Comparison of ENCODE assay signal across 8 mouse cellular contexts in the genomic region with DNA sequence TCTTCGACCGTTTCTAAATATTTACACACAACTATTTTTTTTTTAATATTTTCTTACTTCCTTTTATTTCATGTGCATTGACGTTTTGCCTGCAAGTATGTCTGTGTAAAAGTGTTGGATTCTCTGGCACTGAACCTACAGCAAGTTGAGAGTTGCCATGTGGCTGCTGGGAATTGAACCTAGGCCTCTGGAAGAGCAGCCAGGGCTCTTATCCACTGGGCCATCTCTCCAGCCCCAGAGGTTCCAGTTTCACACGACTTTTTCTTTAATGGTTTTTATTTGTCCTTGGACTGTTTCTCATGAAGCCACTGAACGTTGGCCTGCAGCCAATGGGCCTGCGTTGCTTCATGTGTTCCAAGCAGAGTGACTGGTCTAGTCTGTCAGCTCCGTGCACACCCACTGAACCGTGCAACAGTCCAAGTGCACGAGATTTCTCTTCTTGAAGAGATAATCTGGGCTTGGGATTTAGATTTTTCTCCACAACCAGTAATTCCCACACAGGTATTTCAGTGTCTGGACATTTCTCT. TPM values are rescaled to one million over a fixed set of nuclear protein-coding genes. Genes with fewer than 3 reads are reported as not detected.
A peak's percentile ranks its signal among the peaks of the same experiment; 100 is the strongest.
DNase-seq lines count a peak whose midpoint lies in the region; ATAC-seq lines count a peak whose summit lies in the region.

No protein-coding gene starts in this region.

- DNase-seq in cerebellum, postnatal 10 days = peak; percentile 66 to 69
- no peak for DNase-seq in cerebellum, adult 11-12 months
- DNase-seq in adrenal gland, adult 2 months = peak; percentile 90
- DNase-seq in heart, adult 8-10 months (ENCODE audit: low spot score) = peak; percentile 57
- DNase-seq in kidney, postnatal 14 days = peak; percentile 88
- peak; percentile 61 for DNase-seq in ovary, postnatal 36 days (ENCODE audit: low spot score)
- DNase-seq in right cerebral cortex, postnatal 4 days = no peak

- ATAC-seq in activated CD4-positive, CD25-positive, alpha-beta regulatory T cell, adult 4 months = no peak

RNA-seq across cellular contexts. Expression of a gene that starts 23.1 kb away (rescaled TPM):
- total RNA-seq in adrenal gland, adult 2 months (2021) = 1 to 10 TPM in 1 of 2 experiments, under 1 TPM in 1; 0.97 to 3.0 TPM
- 0.07 and 0.13 TPM in 2 replicates for polyA plus RNA-seq in adrenal gland, adult 2 months (2012; rRNA removed)
- total RNA-seq in heart, adult 8-10 months (2022) = 1 to 10 TPM in 1 of 4 experiments, under 1 TPM in 3; 0.40 to 1.9 (median 0.58) TPM
- polyA plus RNA-seq in activated CD4-positive, CD25-positive, alpha-beta regulatory T cell, adult 4 months (2017; shearing (Covaris generic)) = 1 to 10 TPM in 1 of 2 experiments, under 1 TPM in 1; 0.76 to 1.2 TPM

RNA-seq across cellular contexts. Expression of a gene that starts 55.8 kb away (rescaled TPM):
- 100 to 1,000 TPM in 1 of 2 experiments, 10 to 100 TPM in 1; 88.6 to 113 TPM for total RNA-seq in adrenal gland, adult 2 months (2021)
- 27.3 and 34.4 TPM in 2 replicates for polyA plus RNA-seq in adrenal gland, adult 2 months (2012; rRNA removed)
- 10 to 100 TPM; 57.3 to 65.7 (median 59.4) TPM for total RNA-seq in heart, adult 8-10 months (2022)
- 10 to 100 TPM; 27.5 to 28.0 TPM for polyA plus RNA-seq in activated CD4-positive, CD25-positive, alpha-beta regulatory T cell, adult 4 months (2017; shearing (Covaris generic))

Comparison
In these comparisons a context has a peak if more than half of its experiments do, and no peak if none do; other contexts are left out.
1. DNase-seq: peak in cerebellum, postnatal 10 days (2 of 2), adrenal gland, adult 2 months (single experiment), heart, adult 8-10 months (single experiment), kidney, postnatal 14 days (single experiment) and ovary, postnatal 36 days (single experiment); none in cerebellum, adult 11-12 months (single experiment) and right cerebral cortex, postnatal 4 days (single experiment).